Mouse (Mus musculus) thymus, postnatal 25 days (tissue): ENCODE data around the gene Shisa4.

Source experiments
- DNase-seq: peaks from one replicate; pipeline ENCODE4 v3.0.0; 2022

Shisa4 gene

GRCm38 (mm10) chr1:135363446-135363845 lies 11.6 kb downstream of the Shisa4 start:
- no peak for DNase-seq

- no peak for DNase-seq
Observed at GRCm38 (mm10) chr1:135362115-135362514, 12.9 kb downstream of the Shisa4 start.

GRCm38 (mm10) chr1:135361491-135361890 lies 13.5 kb downstream of the Shisa4 start:
- no peak for DNase-seq

GRCm38 (mm10) chr1:135359071-135359470 lies 16.0 kb downstream of the Shisa4 start:
- DNase-seq, result no peak

- DNase-seq, result no peak
Observed at GRCm38 (mm10) chr1:135351953-135352352, 23.1 kb downstream of the Shisa4 start.

- DNase-seq, result no peak
Observed at GRCm38 (mm10) chr1:135347498-135348169, 27.4 kb downstream of the Shisa4 start.

- DNase-seq, result no peak
Observed at GRCm38 (mm10) chr1:135346891-135347290, 28.1 kb downstream of the Shisa4 start.

- DNase-seq, result no peak
Observed at GRCm38 (mm10) chr1:135344026-135344425, 31.0 kb downstream of the Shisa4 start.

- DNase-seq, result no peak
Observed at GRCm38 (mm10) chr1:135341947-135342346, 33.1 kb downstream of the Shisa4 start.

GRCm38 (mm10) chr1:135330578-135330977 lies 44.5 kb downstream of the Shisa4 start:
- no peak for DNase-seq

GRCm38 (mm10) chr1:135328368-135328767 lies 46.7 kb downstream of the Shisa4 start:
- no peak for DNase-seq

GRCm38 (mm10) chr1:135325934-135326333 lies 49.1 kb downstream of the Shisa4 start:
- DNase-seq, result no peak

GRCm38 (mm10) chr1:135324571-135324970 lies 50.5 kb downstream of the Shisa4 start, which contains the start of gene Lmod1:
Lmod1 (plus strand) TSS chr1:135324807.
- DNase-seq, result no peak

- no peak for DNase-seq
Observed at GRCm38 (mm10) chr1:135323367-135323901, 51.6 kb downstream of the Shisa4 start.
